Mouse (Mus musculus): Measurements from ENCODE around the gene Kirrel2. TPM values are rescaled to one million over a fixed set of nuclear protein-coding genes. Genes with fewer than 3 reads are reported as not detected.
A peak's percentile ranks its signal among the peaks of the same experiment; 100 is the strongest.
"Not testable (repeated sequence)": the region's sequence is repeated elsewhere in the genome, so short reads cannot be mapped to it uniquely, and the experiment has no call there.

Kirrel2 gene
- 1.3 and 2.2 TPM in 2 replicates for polyA plus RNA-seq (2016; fragmentation: Nextera tagmentation; extraction: Ambion mirVana)

- 2% methylated on average over 16 of the region's 16 CpGs for WGBS
- no peaks in the 10 kb centered on the region for H3K36me3 ChIP-seq (replicated peaks)
- H3K4me3 ChIP-seq: peak within 1 kb of the TSS; percentile 38
- H3K27ac ChIP-seq (replicated peaks): no peak within 1 kb of the TSS
- peak; percentile 53 for DNase-seq (ENCODE audit: low spot score)
- no peaks in the 10 kb centered on the region for H3K9me3 ChIP-seq
- H3K4me1 ChIP-seq: peaks cover 26% of the 10 kb centered on the region
- peaks cover 100% of the 10 kb centered on the region for H3K27me3 ChIP-seq (replicated peaks; ENCODE audit: low read depth, poor library complexity, severe bottlenecking)
Observed at GRCm38 (mm10) chr7:30457629-30458330, at the start of gene Kirrel2, which contains the start of gene Nphs1. TSS of gene Kirrel2 (minus strand) at chr7:30457690. TSS of gene Nphs1 (plus strand) at chr7:30458315.

- H3K36me3 ChIP-seq (replicated peaks); H3K27me3 ChIP-seq (replicated peaks; ENCODE audit: low read depth, poor library complexity, severe bottlenecking); H3K27ac ChIP-seq (replicated peaks); H3K4me3 ChIP-seq; H3K9me3 ChIP-seq; H3K4me1 ChIP-seq; DNase-seq (ENCODE audit: low spot score): not testable (repeated sequence)
- 79% methylated on average over 5 of the region's 5 CpGs for WGBS
Observed at GRCm38 (mm10) chr7:30501159-30501558, 43.7 kb upstream of the Kirrel2 start.

- H3K4me1 ChIP-seq; H3K27ac ChIP-seq (replicated peaks); H3K36me3 ChIP-seq (replicated peaks); H3K9me3 ChIP-seq; H3K27me3 ChIP-seq (replicated peaks; ENCODE audit: low read depth, poor library complexity, severe bottlenecking); DNase-seq (ENCODE audit: low spot score); H3K4me3 ChIP-seq: not testable (repeated sequence)
- 66% methylated on average over 5 of the region's 5 CpGs for WGBS
Observed at GRCm38 (mm10) chr7:30495506-30496042, 38.1 kb upstream of the Kirrel2 start.

DNA sequence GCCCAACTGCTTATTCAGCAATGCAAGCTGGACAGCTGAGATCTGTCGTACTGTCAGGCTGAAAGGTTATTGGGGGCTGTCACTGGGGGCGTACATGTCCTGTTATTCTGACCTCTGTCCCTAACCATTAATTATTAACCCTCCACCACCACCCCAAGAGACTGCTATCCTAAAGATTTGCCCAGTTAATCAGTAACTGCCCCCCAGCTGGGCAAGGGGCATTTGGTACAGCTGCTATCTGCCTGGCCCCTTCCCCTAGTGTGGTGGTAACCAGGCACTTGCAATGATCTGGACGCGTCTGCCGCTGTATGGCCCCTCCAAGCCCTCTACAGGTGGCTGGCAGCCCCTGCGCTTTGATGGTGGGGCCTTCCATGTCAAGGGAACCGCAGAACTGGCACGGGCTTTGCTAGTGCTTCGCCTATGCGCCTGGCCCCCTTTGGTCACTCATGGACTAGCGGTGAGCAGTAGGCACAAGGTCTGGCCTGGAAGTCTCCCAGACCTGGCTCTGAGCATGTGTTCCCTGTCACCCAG lies 36.0 kb upstream of the Kirrel2 start, which contains the start of gene Prodh2:
Gene Prodh2, plus strand, starts transcription at position 222 of the 531 bp plus-strand sequence.
- no peaks in the 10 kb centered on the region for H3K36me3 ChIP-seq (replicated peaks)
- peak; percentile 14 for DNase-seq (ENCODE audit: low spot score)
- 59% methylated on average over 11 of the region's 11 CpGs for WGBS
- no peak within 1 kb of the TSS for H3K27ac ChIP-seq (replicated peaks)
- 0 out of 2 replicates have a peak, but pooled peaks cover 4% of the 10 kb centered on the region for H3K27me3 ChIP-seq (replicated peaks; ENCODE audit: low read depth, poor library complexity, severe bottlenecking)
- H3K9me3 ChIP-seq: no peaks in the 10 kb centered on the region
- no peak within 1 kb of the TSS for H3K4me3 ChIP-seq
- H3K4me1 ChIP-seq: no peaks in the 10 kb centered on the region

DNA sequence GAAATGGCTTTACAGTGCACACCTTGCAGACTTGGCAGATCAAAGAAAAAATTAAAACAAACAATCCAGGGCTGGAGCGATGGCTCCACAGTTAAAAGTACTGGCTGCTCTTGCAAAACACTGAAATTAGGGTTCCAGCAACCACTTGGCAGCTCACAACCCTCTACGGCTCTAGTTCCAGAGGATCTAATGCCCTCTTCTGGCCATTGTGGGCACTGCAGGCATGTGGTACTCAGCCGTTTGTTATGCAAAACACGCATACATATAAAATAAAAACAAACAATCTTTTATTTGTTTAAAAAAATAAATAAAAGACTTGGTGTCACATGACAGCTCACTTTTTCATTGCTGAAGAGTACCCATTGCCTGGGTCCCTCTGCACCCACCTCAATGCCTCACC lies 35.3 kb upstream of the Kirrel2 start:
- Histone ChIP-seq H3K36me3 (replicated peaks) (no peaks in the 10 kb centered on the region), H3K27ac (replicated peaks) (no peak overlapping the region), H3K4me1 (no peaks in the 10 kb centered on the region), H3K27me3 (replicated peaks; ENCODE audit: low read depth, poor library complexity, severe bottlenecking) (0 out of 2 replicates have a peak, but pooled peaks cover 4% of the 10 kb centered on the region), H3K4me3 (no peak overlapping the region), H3K9me3 (no peaks in the 10 kb centered on the region)
- 21% methylated on average over 4 of the region's 4 CpGs for WGBS
- DNase-seq (ENCODE audit: low spot score): peak; percentile 75

GRCm38 (mm10) chr7:30490957-30491307 lies 33.4 kb upstream of the Kirrel2 start:
- H3K27ac ChIP-seq (replicated peaks): no peak overlapping the region
- no peaks in the 10 kb centered on the region for H3K36me3 ChIP-seq (replicated peaks)
- DNase-seq (ENCODE audit: low spot score): no peak
- no peaks in the 10 kb centered on the region for H3K9me3 ChIP-seq
- H3K4me1 ChIP-seq: no peaks in the 10 kb centered on the region
- H3K27me3 ChIP-seq (replicated peaks; ENCODE audit: low read depth, poor library complexity, severe bottlenecking): 0 out of 2 replicates have a peak, but pooled peaks cover 4% of the 10 kb centered on the region
- WGBS: 23% methylated on average over 6 of the region's 6 CpGs
- H3K4me3 ChIP-seq: no peak overlapping the region

DNA sequence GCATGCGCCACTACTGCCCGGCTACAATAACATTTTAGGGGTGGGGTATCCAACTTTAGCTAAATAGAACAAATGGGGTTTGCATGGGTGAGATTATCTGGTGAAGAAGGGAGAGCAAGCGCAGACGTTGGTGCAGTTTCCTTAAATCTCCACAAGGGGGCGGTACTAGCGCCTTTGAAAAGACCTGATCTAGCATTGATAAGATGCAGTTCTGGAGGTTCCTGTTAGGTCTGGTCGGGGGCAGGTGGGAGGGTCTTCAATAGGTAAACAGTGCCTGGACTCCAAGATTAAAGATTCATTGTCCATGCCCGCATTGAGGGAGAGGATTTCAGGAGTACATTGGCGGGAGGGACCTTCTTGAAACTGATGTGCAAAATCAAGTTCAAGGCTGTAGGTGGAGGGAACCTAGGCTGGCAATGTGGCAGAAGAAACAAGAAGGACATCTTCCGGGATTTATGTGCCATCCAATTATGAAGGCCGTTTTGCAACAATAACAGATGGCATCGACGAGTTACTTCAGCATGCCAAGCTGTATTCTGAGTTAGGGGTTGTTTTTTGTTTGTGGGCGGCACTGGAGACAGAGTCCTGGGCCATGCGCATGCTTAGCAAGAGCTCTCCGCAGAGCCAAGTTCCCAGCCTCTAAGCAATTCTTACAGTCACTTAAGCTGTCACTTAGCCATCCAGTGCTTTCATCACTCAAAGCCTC lies 32.9 kb upstream of the Kirrel2 start:
- Histone ChIP-seq H3K27me3 (replicated peaks; ENCODE audit: low read depth, poor library complexity, severe bottlenecking) (0 out of 2 replicates have a peak, but pooled peaks cover 4% of the 10 kb centered on the region), H3K4me1 (no peaks in the 10 kb centered on the region), H3K9me3 (no peaks in the 10 kb centered on the region), H3K4me3 (no peak overlapping the region), H3K27ac (replicated peaks) (no peak overlapping the region), H3K36me3 (replicated peaks) (no peaks in the 10 kb centered on the region)
- peak; percentile 52 for DNase-seq (ENCODE audit: low spot score)
- 33% methylated on average over 16 of the region's 16 CpGs for WGBS

GRCm38 (mm10) chr7:30484250-30484649 lies 26.8 kb upstream of the Kirrel2 start:
- peak; percentile 74 for DNase-seq (ENCODE audit: low spot score)
- Histone ChIP-seq H3K27me3 (replicated peaks; ENCODE audit: low read depth, poor library complexity, severe bottlenecking) (peaks cover 11% of the 10 kb centered on the region; the same call in 1 of the 2 replicates), H3K36me3 (replicated peaks) (no peaks in the 10 kb centered on the region), H3K4me3 (no peak overlapping the region), H3K9me3 (no peaks in the 10 kb centered on the region), H3K4me1 (no peaks in the 10 kb centered on the region), H3K27ac (replicated peaks) (no peak overlapping the region)
- WGBS: 16% methylated on average over 8 of the region's 8 CpGs

DNA sequence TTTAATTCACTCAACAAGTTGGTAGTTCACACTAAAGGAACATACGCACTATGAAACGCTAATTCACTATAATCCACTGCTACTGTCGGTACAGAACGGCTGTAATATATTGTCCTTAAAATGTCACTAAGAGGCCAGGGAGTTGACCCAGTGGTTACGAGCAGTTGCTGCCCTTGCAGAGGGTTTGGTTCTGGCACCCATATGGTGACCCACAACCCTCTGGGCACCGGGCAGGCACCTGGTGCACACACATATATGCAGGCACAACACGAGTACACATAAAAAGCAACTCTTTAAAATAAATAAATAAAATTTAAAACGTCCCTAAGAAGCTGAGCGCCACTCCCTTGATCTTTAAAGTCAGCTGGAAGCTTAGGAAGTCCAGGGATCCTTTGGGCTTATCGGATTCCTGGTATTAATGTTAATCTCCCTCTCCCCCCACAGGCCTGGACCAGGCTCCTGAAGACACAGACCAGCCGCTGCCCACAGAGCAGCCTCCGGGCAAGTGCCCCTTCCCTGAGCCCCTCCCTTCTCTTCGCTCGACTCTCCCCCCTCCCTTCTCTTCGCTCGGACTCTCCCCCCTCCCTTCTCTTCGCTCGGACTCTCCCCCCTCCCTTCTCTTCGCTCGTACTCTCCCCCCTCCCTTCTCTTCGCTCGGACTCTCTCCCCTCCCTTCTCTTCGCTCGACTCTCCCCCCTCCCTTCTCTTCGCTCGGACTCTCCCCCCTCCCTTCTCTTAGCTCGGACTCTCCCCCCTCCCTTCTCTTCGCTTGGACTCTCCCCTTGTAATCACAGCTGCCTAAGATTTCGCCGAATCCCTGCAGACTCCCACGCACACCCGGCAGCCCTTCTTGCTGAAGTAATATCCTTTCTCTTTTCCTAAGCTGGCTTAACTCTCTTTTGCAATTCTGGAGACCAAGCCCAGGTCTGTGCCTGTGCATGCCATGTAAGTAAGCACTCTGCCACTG lies 20.2 kb upstream of the Kirrel2 start:
- peak; percentile 37 for DNase-seq (ENCODE audit: low spot score)
- Histone ChIP-seq H3K4me3 (peak overlapping the region; percentile 52), H3K27ac (replicated peaks) (no peak overlapping the region), H3K4me1 (peaks cover 13% of the 10 kb centered on the region), H3K36me3 (replicated peaks) (no peaks in the 10 kb centered on the region), H3K9me3 (0 out of 2 replicates have a peak, but pooled peaks cover 2% of the 10 kb centered on the region), H3K27me3 (replicated peaks; ENCODE audit: low read depth, poor library complexity, severe bottlenecking) (peaks cover 20% of the 10 kb centered on the region)
- WGBS: 10% methylated on average over 31 of the region's 32 CpGs

DNA sequence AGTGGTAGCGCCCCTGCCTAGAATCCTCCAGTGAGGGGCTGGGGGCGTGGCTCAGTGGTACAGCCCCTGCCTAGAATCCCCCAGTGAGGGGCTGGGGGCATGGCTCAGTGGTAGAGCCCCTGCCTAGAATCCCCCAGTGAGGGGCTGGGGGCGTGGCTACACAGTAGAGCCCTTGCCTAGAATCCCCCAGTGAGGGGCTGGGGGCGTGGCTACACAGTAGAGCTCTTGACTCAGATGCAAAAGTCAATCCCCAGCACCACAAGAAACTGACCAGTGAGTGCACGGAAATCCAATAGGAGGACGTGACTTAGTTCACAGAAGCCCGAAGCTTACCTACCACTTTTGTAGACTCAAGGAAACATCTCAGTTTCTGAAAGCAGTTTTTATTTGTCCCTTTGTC lies 18.6 kb upstream of the Kirrel2 start:
- H3K9me3 ChIP-seq; DNase-seq (ENCODE audit: low spot score); H3K4me3 ChIP-seq; H3K36me3 ChIP-seq (replicated peaks); H3K27ac ChIP-seq (replicated peaks): not testable (repeated sequence)
- H3K4me1 ChIP-seq: peaks cover 13% of the 10 kb centered on the region
- peaks cover 11% of the 10 kb centered on the region for H3K27me3 ChIP-seq (replicated peaks; ENCODE audit: low read depth, poor library complexity, severe bottlenecking)
- WGBS: 85% methylated on average over 7 of the region's 7 CpGs

DNA sequence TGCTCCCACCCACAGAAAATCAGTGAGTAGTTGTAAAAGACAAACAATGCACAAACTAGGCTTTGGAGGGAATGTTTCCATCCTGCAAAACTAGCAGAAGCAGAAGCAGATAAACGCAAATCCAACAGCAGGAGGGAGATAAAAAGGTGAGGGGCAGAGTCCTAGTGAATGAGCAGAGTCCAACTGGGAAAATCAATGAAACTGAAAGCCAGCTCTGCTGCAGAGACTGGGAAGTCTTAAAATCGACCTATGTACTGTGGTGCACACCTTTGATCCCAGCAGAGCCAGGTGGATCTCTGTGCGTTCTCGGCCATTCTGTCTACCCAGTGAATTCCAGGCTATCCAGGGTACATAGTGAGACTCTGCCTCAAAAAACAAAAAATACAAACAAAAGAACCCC lies 17.5 kb upstream of the Kirrel2 start:
- no peak for DNase-seq (ENCODE audit: low spot score)

More for the DNA sequence above, 17.5 kb upstream of the Kirrel2 start:
- no peaks in the 10 kb centered on the region for H3K36me3 ChIP-seq (replicated peaks)
- H3K9me3 ChIP-seq: 0 out of 2 replicates have a peak, but pooled peaks cover 2% of the 10 kb centered on the region
- H3K27me3 ChIP-seq (replicated peaks; ENCODE audit: low read depth, poor library complexity, severe bottlenecking): peaks cover 15% of the 10 kb centered on the region; the same call in 1 of the 2 replicates
- H3K4me3 ChIP-seq: no peak overlapping the region
- H3K4me1 ChIP-seq: peaks cover 13% of the 10 kb centered on the region
- no peak overlapping the region for H3K27ac ChIP-seq (replicated peaks)
- 73% methylated on average over 4 of the region's 4 CpGs for WGBS
